Mouse (Mus musculus) stomach, postnatal 0 days (tissue): ENCODE results near the gene Ica1.

Experiments
- CTCF ChIP-seq: IDR thresholded peaks from 2 replicates; pipeline ENCODE4 v1.5.1; 2016; ENCODE audit warnings: antibody characterized with exemption, low read depth, mild to moderate bottlenecking, moderate library complexity
- EP300 ChIP-seq: optimal IDR thresholded peaks from 2 replicates; pipeline ENCODE3; 2016; ENCODE audit warnings: antibody characterized with exemption

DNA sequence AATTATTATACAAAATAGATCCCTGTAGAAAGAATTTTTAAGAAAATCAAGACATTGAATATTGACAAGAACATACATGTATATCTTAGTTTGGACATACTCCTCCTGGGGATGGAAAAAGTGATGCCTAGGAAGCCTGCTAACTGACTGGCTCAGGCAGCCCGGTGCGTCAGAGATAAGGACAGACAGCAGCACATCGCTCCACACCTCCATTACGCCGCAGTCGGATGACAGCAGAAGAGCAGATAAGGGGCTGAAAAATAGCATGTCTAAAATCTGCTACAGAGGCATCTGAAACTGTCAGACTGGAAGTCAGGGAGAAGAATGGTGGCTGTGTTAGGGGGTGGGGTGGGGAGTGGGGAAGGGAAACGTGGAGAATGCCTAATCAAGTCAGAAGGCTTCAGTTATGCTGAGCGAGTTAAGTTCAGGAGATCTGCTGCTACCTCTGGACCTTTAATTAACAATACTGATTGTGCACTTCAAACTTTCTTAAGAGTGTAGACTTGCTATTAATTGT lies 22.5 kb downstream of the Ica1 start:
- TF ChIP-seq CTCF (no peak), EP300 (no peak)
